In the genomic region with DNA sequence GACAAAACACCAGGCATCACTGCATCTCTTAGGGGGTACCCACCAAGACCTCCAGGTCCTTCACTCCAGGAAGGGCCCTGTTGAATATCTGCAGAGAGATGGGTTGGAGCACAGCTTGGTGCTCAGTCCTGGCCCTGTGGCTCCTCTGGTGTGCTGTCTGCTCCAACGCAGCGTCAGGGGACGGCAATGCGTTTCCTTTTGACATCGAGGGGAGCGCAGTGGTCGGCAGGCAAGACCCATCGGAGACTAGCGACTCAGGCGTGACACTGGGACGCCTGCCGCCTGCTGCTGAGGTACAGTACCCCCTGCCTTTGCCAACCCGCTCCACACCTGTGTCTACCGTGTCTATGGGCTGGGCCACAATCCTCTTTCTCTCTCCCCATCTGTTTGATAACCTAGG, we compare ENCODE assay signal across 8 mouse cellular contexts. TPM values are rescaled to one million over a fixed set of nuclear protein-coding genes. Genes with fewer than 3 reads are reported as not detected.
DNase-seq lines count a peak whose midpoint lies in the region; ATAC-seq and TF ChIP-seq lines count a peak whose summit lies in the region.

No protein-coding gene starts in this region.

- peaks cover 29% of the 10 kb centered on the region for H3K4me1 ChIP-seq in heart, embryonic 11.5 days (ENCODE audit: control insufficient read depth, insufficient read depth, low read length)
- H3K4me1 ChIP-seq in midbrain, embryonic 13.5 days (replicated peaks): peaks cover 14% of the 10 kb centered on the region

- no peak for DNase-seq in layer of hippocampus, adult 2 months (ENCODE audit: low spot score in 2 of 2)
- no peak for DNase-seq in layer of hippocampus, postnatal 14 days (ENCODE audit: low spot score in 2 of 2)
- peak; percentile 64 for DNase-seq in kidney, postnatal 10 days
- peak; percentile 9 to 40 for DNase-seq in thymus, postnatal 10 days (ENCODE audit: low spot score in 2 of 2)
- DNase-seq in left cerebral cortex, postnatal 14 days (ENCODE audit: low spot score in 2 of 2): no peak

- peak overlapping the region; percentile 78 for H3K4me2 ChIP-seq in heart, embryonic 11.5 days
- H3K4me2 ChIP-seq in midbrain, embryonic 13.5 days (replicated peaks): peak overlapping the region; percentile 67

- peak; percentile 65 for ATAC-seq in common myeloid progenitor, adult 5-6 weeks (replicated peaks; ENCODE audit: low read depth, poor library complexity, severe bottlenecking)
- no peak; the same call in 1 of the 2 replicates for ATAC-seq in heart, embryonic 11.5 days (replicated peaks; ENCODE audit: insufficient number of reproducible peaks, low FRiP score, low TSS enrichment)
- ATAC-seq in midbrain, embryonic 13.5 days: peak; percentile 61

- WGBS in heart, embryonic 11.5 days (ENCODE audit: insufficient replicate concordance): under 1% methylated on average over 14 of the region's 14 CpGs
- 5% methylated on average over 14 of the region's 14 CpGs for WGBS in midbrain, embryonic 13.5 days

- no peaks in the 10 kb centered on the region for H3K36me3 ChIP-seq in heart, embryonic 11.5 days (ENCODE audit: control insufficient read depth, insufficient read depth, low read length)
- no peaks in the 10 kb centered on the region for H3K36me3 ChIP-seq in midbrain, embryonic 13.5 days

- peak overlapping the region; percentile 88 for H3K9ac ChIP-seq in heart, embryonic 11.5 days (ENCODE audit: low read depth, low read length)
- peak overlapping the region; percentile 56; the same call in 1 of the 2 replicates for H3K9ac ChIP-seq in midbrain, embryonic 13.5 days (replicated peaks)

- peak overlapping the region; percentile 68 for H3K27ac ChIP-seq in layer of hippocampus, adult 2 months
- H3K27ac ChIP-seq in heart, embryonic 11.5 days (ENCODE audit: low read depth, low read length): peak overlapping the region; percentile 92
- H3K27ac ChIP-seq in midbrain, embryonic 13.5 days: peak overlapping the region; percentile 39; the same call in 1 of the 2 replicates

- peak overlapping the region; percentile 56 for H3K4me3 ChIP-seq in layer of hippocampus, adult 2 months
- peak overlapping the region; percentile 78 for H3K4me3 ChIP-seq in heart, embryonic 11.5 days (ENCODE audit: low read depth, low read length)
- peak overlapping the region; percentile 41 for H3K4me3 ChIP-seq in midbrain, embryonic 13.5 days (replicated peaks)

- no peaks in the 10 kb centered on the region for H3K9me3 ChIP-seq in heart, embryonic 11.5 days (replicated peaks; ENCODE audit: control insufficient read depth, low read length)
- no peaks in the 10 kb centered on the region for H3K9me3 ChIP-seq in midbrain, embryonic 13.5 days

- no peaks in the 10 kb centered on the region for H3K27me3 ChIP-seq in heart, embryonic 11.5 days (ENCODE audit: control insufficient read depth, insufficient read depth, low read length)
- no peaks in the 10 kb centered on the region for H3K27me3 ChIP-seq in midbrain, embryonic 13.5 days

- no peak for TF ChIP-seq CTCF in layer of hippocampus, adult 2 months (conservative IDR thresholded peaks at IDR 0.05)

- intact Hi-C loops in left cerebral cortex, postnatal 14 days (cut with DNase I): no loop called here

RNA-seq across cellular contexts. Expression of a gene that starts 0.5 kb away (rescaled TPM):
- total RNA-seq in layer of hippocampus, adult 2 months (2021): 1 to 10 TPM; 3.6 to 3.9 TPM
- total RNA-seq in layer of hippocampus, postnatal 14 days (2021): 10 to 100 TPM; 11.4 to 14.5 TPM
- not detected in 2 replicates for total RNA-seq in common myeloid progenitor, adult 5-6 weeks (2017)
- 91.8 and 120 TPM in 2 replicates for polyA plus RNA-seq in heart, embryonic 11.5 days (2014; fragmentation: Nextera tagmentation; extraction: Ambion mirVana)
- 15.0 and 15.7 TPM in 2 replicates for polyA plus RNA-seq in midbrain, embryonic 13.5 days (2015; fragmentation: Nextera tagmentation; extraction: Ambion mirVana)
- 10 to 100 TPM; 20.3 to 22.6 TPM for total RNA-seq in left cerebral cortex, postnatal 14 days (2021)

Comparison
In these comparisons a context has a peak if more than half of its experiments do, and no peak if none do; other contexts are left out.
1. DNase-seq: peak in kidney, postnatal 10 days (single experiment) and thymus, postnatal 10 days (2 of 2); none in layer of hippocampus, adult 2 months (0 of 2), layer of hippocampus, postnatal 14 days (0 of 2) and left cerebral cortex, postnatal 14 days (0 of 2).
2. H3K27ac ChIP-seq: peak in every context shown above with its lines; median percentile 92 in heart, embryonic 11.5 days; 68 in layer of hippocampus, adult 2 months; 39 in midbrain, embryonic 13.5 days.
3. Peak in every context shown above with its lines, with median percentiles within 50 percentile points of each other: H3K4me3 ChIP-seq.